Mouse (Mus musculus): ENCODE results near the gene Por.

- TF ChIP-seq CTCF (conservative IDR thresholded peaks at IDR 0.05; ENCODE audit: insufficient read depth, insufficient read length, low read depth, low read length): no peak
- no peak for TF ChIP-seq POLR2A (IDR thresholded peaks at IDR 0.05; ENCODE audit: low read depth, low read length)
Measured at GRCm38 (mm10) chr5:135707855-135708254, 38.0 kb downstream of the Por start.

Measured in kidney, adult 2 months (tissue).